Comparison of ENCODE assay signal across 11 mouse cellular contexts in the genomic region with DNA sequence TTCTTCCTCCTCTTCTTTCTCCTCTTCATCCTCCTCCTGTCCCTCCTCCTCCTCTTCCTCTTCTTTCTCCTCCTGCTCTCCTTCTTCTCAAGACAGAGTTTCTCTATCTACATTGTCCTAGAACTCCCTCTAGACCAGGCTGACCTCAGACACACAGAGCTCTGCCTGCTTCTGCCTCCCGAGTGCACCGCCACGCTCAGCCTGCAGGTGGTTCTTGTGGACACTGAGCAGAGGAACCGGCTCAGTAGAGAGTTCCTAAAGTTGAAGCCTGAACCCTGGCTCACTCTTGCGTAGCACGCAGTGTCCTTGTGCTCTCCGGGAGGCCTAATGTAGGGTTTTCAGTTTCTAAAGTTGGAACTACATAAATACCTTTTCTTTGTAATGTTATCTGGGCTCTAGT.
DNase-seq lines count a peak whose midpoint lies in the region; ATAC-seq and TF ChIP-seq lines count a peak whose summit lies in the region.
"Had no signal": no experiment of that assay in that cellular context is flagged by ENCODE, and none has a peak within 500 bp of the region (broad histone marks: within the 10 kb centered on the region; RNA-seq: fewer than 3 reads in every experiment).

No protein-coding gene starts in this region.

- intact Hi-C loops in left cerebral cortex, adult 2 months (cut with DNase I): no loop called here

- DNase-seq in left cerebral cortex, adult 2 months (ENCODE audit: extremely low spot score in 1 of 2, low spot score in 2 of 2): no peak
- no peak for DNase-seq in left cerebral cortex, adult 11 months (ENCODE audit: low spot score)
- DNase-seq in brain, embryonic 14.5 days (ENCODE audit: low read depth): no peak
- peak; percentile 30 for DNase-seq in naive thymus-derived CD4-positive, alpha-beta T cell, adult 2 months (ENCODE audit: low read depth)
- DNase-seq in layer of hippocampus, adult 8-10 months (ENCODE audit: low spot score in 2 of 2): no peak
- no peak for DNase-seq in hindbrain, embryonic 10.5 days (ENCODE audit: low spot score)
- DNase-seq: cerebellum, postnatal 36 days; lung, adult 18-20 months; right cerebral cortex, postnatal 14 days had no signal

- no peaks in the 10 kb centered on the region for H3K36me3 ChIP-seq in ES-Bruce4 (ENCODE audit: control insufficient read depth, insufficient read depth, low read length, poor library complexity, severe bottlenecking)
- no peaks in the 10 kb centered on the region for H3K36me3 ChIP-seq in hindbrain, embryonic 10.5 days

- no peaks in the 10 kb centered on the region for H3K4me1 ChIP-seq in ES-Bruce4 (ENCODE audit: control insufficient read depth, insufficient read depth, low read length)
- H3K4me1 ChIP-seq in hindbrain, embryonic 10.5 days (replicated peaks): peaks cover 12% of the 10 kb centered on the region

- TF ChIP-seq CTCF in left cerebral cortex, adult 2 months (IDR thresholded peaks at IDR 0.05): peak; percentile 34
- TF ChIP-seq CTCF in ES-Bruce4 (IDR thresholded peaks at IDR 0.05; ENCODE audit: low read depth, low read length): peak; percentile 1
- peak; percentile 18; the same call in 1 of the 2 replicates for TF ChIP-seq CTCF in brain, embryonic 14.5 days (IDR thresholded peaks at IDR 0.05; ENCODE audit: borderline replicate concordance, extremely low read depth, insufficient read depth, insufficient read length)

- TF ChIP-seq EP300 in ES-Bruce4 (IDR thresholded peaks at IDR 0.05; ENCODE audit: insufficient read depth, low read depth, low read length): no peak

- no peak for ATAC-seq in inflammation-experienced regulatory T-cells, adult 6 months

- no peaks in the 10 kb centered on the region for H3K27me3 ChIP-seq in ES-Bruce4 (ENCODE audit: control insufficient read depth, insufficient read depth, low read length, poor library complexity, severe bottlenecking)
- H3K27me3 ChIP-seq in hindbrain, embryonic 10.5 days (ENCODE audit: insufficient read depth, poor library complexity, severe bottlenecking): no peaks in the 10 kb centered on the region

- WGBS in hindbrain, embryonic 10.5 days: 91% methylated on average over 7 of the region's 7 CpGs

- TF ChIP-seq POLR2A in ES-Bruce4 (IDR thresholded peaks at IDR 0.05; ENCODE audit: insufficient read depth, low read length): no peak
- TF ChIP-seq POLR2A in brain, embryonic 14.5 days (IDR thresholded peaks at IDR 0.05; ENCODE audit: borderline replicate concordance, extremely low read depth, insufficient read depth, insufficient read length, poor library complexity, severe bottlenecking): no peak

- no peak overlapping the region for H3K27ac ChIP-seq in left cerebral cortex, adult 2 months
- H3K27ac ChIP-seq in ES-Bruce4 (ENCODE audit: insufficient read depth, low read length): no peak overlapping the region
- H3K27ac ChIP-seq in hindbrain, embryonic 10.5 days: no peak overlapping the region

- H3K9me3 ChIP-seq in ES-Bruce4 (replicated peaks; ENCODE audit: control insufficient read depth, insufficient read depth, low read length, poor library complexity, severe bottlenecking): no peaks in the 10 kb centered on the region
- H3K9me3 ChIP-seq in hindbrain, embryonic 10.5 days: no peaks in the 10 kb centered on the region

- H3K4me3 ChIP-seq in left cerebral cortex, adult 2 months: no peak overlapping the region
- H3K4me3 ChIP-seq in ES-Bruce4 (ENCODE audit: low read depth, low read length): no peak overlapping the region
- H3K4me3 ChIP-seq in hindbrain, embryonic 10.5 days: no peak overlapping the region

- no peak overlapping the region for H3K9ac ChIP-seq in ES-Bruce4 (ENCODE audit: low read depth, poor library complexity, severe bottlenecking)
